Mouse (Mus musculus): ENCODE data around the gene Psmd8.
A peak's percentile ranks its signal among the peaks of the same experiment; 100 is the strongest.
"Not testable (repeated sequence)": the region's sequence is repeated elsewhere in the genome, so short reads cannot be mapped to it uniquely, and the experiment has no call there.

Psmd8 gene

GRCm38 (mm10) chr7:29170066-29170754 lies 10.3 kb downstream of the Psmd8 start, which contains the start of the genes Ggn and Spred3:
Ggn (plus strand) TSS chr7:29170210.
Spred3 (minus strand) TSS chr7:29170411.
- DNase-seq: peak; percentile 48 to 68

- DNase-seq: peak; percentile 86 to 92
Observed at GRCm38 (mm10) chr7:29169231-29170065, 11.1 kb downstream of the Psmd8 start.

GRCm38 (mm10) chr7:29168791-29169230 lies 11.7 kb downstream of the Psmd8 start:
- peak in 1 of 2 experiments; percentile 47 for DNase-seq

GRCm38 (mm10) chr7:29168121-29168695 lies 12.3 kb downstream of the Psmd8 start:
- DNase-seq: no peak

GRCm38 (mm10) chr7:29167656-29168055 lies 12.8 kb downstream of the Psmd8 start:
- peak in 1 of 2 experiments; percentile 38 for DNase-seq

- no peak for DNase-seq
Observed at GRCm38 (mm10) chr7:29162750-29163525, 17.6 kb downstream of the Psmd8 start.

- DNase-seq: no peak
Observed at GRCm38 (mm10) chr7:29162294-29162693, 18.2 kb downstream of the Psmd8 start.

- DNase-seq: no peak
Observed at GRCm38 (mm10) chr7:29158264-29158663, 22.2 kb downstream of the Psmd8 start.

GRCm38 (mm10) chr7:29155838-29156782 lies 24.4 kb downstream of the Psmd8 start, which contains the start of gene Fam98c:
Fam98c (minus strand) TSS chr7:29156234.
- peak; percentile 89 to 94 for DNase-seq

GRCm38 (mm10) chr7:29155196-29155837 lies 25.2 kb downstream of the Psmd8 start:
- DNase-seq: peak; percentile 94 to 97

- no peak for DNase-seq
Observed at GRCm38 (mm10) chr7:29154018-29154720, 26.3 kb downstream of the Psmd8 start.

GRCm38 (mm10) chr7:29151486-29151885 lies 29.0 kb downstream of the Psmd8 start:
- no peak for DNase-seq

GRCm38 (mm10) chr7:29148771-29149170 lies 31.7 kb downstream of the Psmd8 start:
- no peak for DNase-seq

GRCm38 (mm10) chr7:29146625-29147367 lies 33.7 kb downstream of the Psmd8 start:
- no peak for DNase-seq

- no peak for DNase-seq
Observed at GRCm38 (mm10) chr7:29144006-29144405, 36.5 kb downstream of the Psmd8 start.

GRCm38 (mm10) chr7:29141416-29141815 lies 39.1 kb downstream of the Psmd8 start:
- DNase-seq: no peak

GRCm38 (mm10) chr7:29139237-29139636 lies 41.3 kb downstream of the Psmd8 start:
- DNase-seq: not testable (repeated sequence)

GRCm38 (mm10) chr7:29137429-29137828 lies 43.1 kb downstream of the Psmd8 start:
- no peak for DNase-seq

GRCm38 (mm10) chr7:29134693-29135386 lies 45.7 kb downstream of the Psmd8 start, which contains the start of gene Rasgrp4:
Rasgrp4 (plus strand) TSS chr7:29134851.
- DNase-seq: no peak

Data from cerebellum, postnatal 25 days (tissue).